Mouse (Mus musculus): ENCODE results near the gene Uchl1. TPM values are rescaled to one million over a fixed set of nuclear protein-coding genes. Genes with fewer than 3 reads are reported as not detected.

Uchl1 gene
- 202 and 227 TPM in 2 replicates for polyA plus RNA-seq (2016; fragmentation: Nextera tagmentation; extraction: Ambion mirVana)

GRCm38 (mm10) chr5:66675983-66676382 lies at the start of gene Uchl1:
Uchl1 (plus strand) TSS chr5:66676091.
- Histone ChIP-seq H3K27ac (peak within 1 kb of the TSS; percentile 87), H3K27me3 (ENCODE audit: poor library complexity, severe bottlenecking) (peaks cover 37% of the 10 kb centered on the region), H3K4me1 (peaks cover 44% of the 10 kb centered on the region), H3K4me3 (peak within 1 kb of the TSS; percentile 80), H3K36me3 (replicated peaks) (peaks cover 24% of the 10 kb centered on the region), H3K9me3 (no peaks in the 10 kb centered on the region)
- peak; percentile 94 for DNase-seq (ENCODE audit: extremely low spot score, low spot score)
- WGBS: under 1% methylated on average over 20 of the region's 20 CpGs

GRCm38 (mm10) chr5:66627805-66628204 lies 48.1 kb upstream of the Uchl1 start:
- H3K27ac ChIP-seq: no peak overlapping the region
- no peak overlapping the region for H3K4me3 ChIP-seq
- H3K4me1 ChIP-seq: 0 out of 2 replicates have a peak, but pooled peaks cover 3% of the 10 kb centered on the region
- WGBS: 71% methylated on average over 7 of the region's 7 CpGs
- H3K27me3 ChIP-seq (ENCODE audit: poor library complexity, severe bottlenecking): no peaks in the 10 kb centered on the region
- no peaks in the 10 kb centered on the region for H3K36me3 ChIP-seq (replicated peaks)
- no peak for DNase-seq (ENCODE audit: extremely low spot score, low spot score)
- peaks cover 4% of the 10 kb centered on the region; the same call in 1 of the 2 replicates for H3K9me3 ChIP-seq

GRCm38 (mm10) chr5:66635459-66636079 lies 40.3 kb upstream of the Uchl1 start:
- Histone ChIP-seq H3K36me3 (replicated peaks) (no peaks in the 10 kb centered on the region), H3K9me3 (no peaks in the 10 kb centered on the region), H3K27me3 (ENCODE audit: poor library complexity, severe bottlenecking) (no peaks in the 10 kb centered on the region), H3K4me1 (no peaks in the 10 kb centered on the region), H3K27ac (no peak overlapping the region), H3K4me3 (no peak overlapping the region)
- no peak for DNase-seq (ENCODE audit: extremely low spot score, low spot score)
- 81% methylated on average over 10 of the region's 10 CpGs for WGBS

GRCm38 (mm10) chr5:66642156-66642555 lies 33.7 kb upstream of the Uchl1 start:
- Histone ChIP-seq H3K4me1 (no peaks in the 10 kb centered on the region), H3K4me3 (no peak overlapping the region), H3K27me3 (ENCODE audit: poor library complexity, severe bottlenecking) (no peaks in the 10 kb centered on the region), H3K9me3 (no peaks in the 10 kb centered on the region; the same call in 1 of the 2 replicates), H3K27ac (no peak overlapping the region), H3K36me3 (replicated peaks) (no peaks in the 10 kb centered on the region)
- WGBS: 93% methylated on average over 4 of the region's 4 CpGs
- DNase-seq (ENCODE audit: extremely low spot score, low spot score): no peak

- WGBS: 90% methylated on average over 5 of the region's 5 CpGs
- no peaks in the 10 kb centered on the region; the same call in 1 of the 2 replicates for H3K9me3 ChIP-seq
- H3K27me3 ChIP-seq (ENCODE audit: poor library complexity, severe bottlenecking): no peaks in the 10 kb centered on the region
- no peak overlapping the region for H3K27ac ChIP-seq
- no peaks in the 10 kb centered on the region for H3K4me1 ChIP-seq
- DNase-seq (ENCODE audit: extremely low spot score, low spot score): no peak
- no peak overlapping the region for H3K4me3 ChIP-seq
- no peaks in the 10 kb centered on the region for H3K36me3 ChIP-seq (replicated peaks)
Measured at GRCm38 (mm10) chr5:66643260-66643659, 32.6 kb upstream of the Uchl1 start.

GRCm38 (mm10) chr5:66647504-66647903 lies 28.4 kb upstream of the Uchl1 start:
- no peak for DNase-seq (ENCODE audit: extremely low spot score, low spot score)
- H3K9me3 ChIP-seq: no peaks in the 10 kb centered on the region
- H3K36me3 ChIP-seq (replicated peaks): no peaks in the 10 kb centered on the region
- H3K4me1 ChIP-seq: no peaks in the 10 kb centered on the region
- H3K27ac ChIP-seq: no peak overlapping the region
- no peaks in the 10 kb centered on the region for H3K27me3 ChIP-seq (ENCODE audit: poor library complexity, severe bottlenecking)
- no peak overlapping the region for H3K4me3 ChIP-seq
- whole genome bisulfite sequencing: 82% methylated on average over 7 of the region's 7 CpGs

GRCm38 (mm10) chr5:66654220-66654619 lies 21.7 kb upstream of the Uchl1 start:
- Histone ChIP-seq H3K4me1 (no peaks in the 10 kb centered on the region), H3K4me3 (no peak overlapping the region), H3K9me3 (no peaks in the 10 kb centered on the region), H3K27me3 (ENCODE audit: poor library complexity, severe bottlenecking) (no peaks in the 10 kb centered on the region), H3K27ac (no peak overlapping the region), H3K36me3 (replicated peaks) (no peaks in the 10 kb centered on the region)
- no peak for DNase-seq (ENCODE audit: extremely low spot score, low spot score)
- WGBS: 78% methylated on average over 5 of the region's 5 CpGs

- no peaks in the 10 kb centered on the region for H3K9me3 ChIP-seq
- peaks cover 37% of the 10 kb centered on the region for H3K27me3 ChIP-seq (ENCODE audit: poor library complexity, severe bottlenecking)
- DNase-seq (ENCODE audit: extremely low spot score, low spot score): no peak
- peaks cover 44% of the 10 kb centered on the region for H3K4me1 ChIP-seq
- under 1% methylated on average over 18 of the region's 18 CpGs for WGBS
- H3K36me3 ChIP-seq (replicated peaks): peaks cover 17% of the 10 kb centered on the region
- peak overlapping the region; percentile 87 for H3K27ac ChIP-seq
- peak overlapping the region; percentile 80 for H3K4me3 ChIP-seq
Measured at GRCm38 (mm10) chr5:66675189-66675890, 551 bp upstream of the Uchl1 start.

GRCm38 (mm10) chr5:66676457-66677117 lies 696 bp downstream of the Uchl1 start:
- under 1% methylated on average over 51 of the region's 51 CpGs for whole genome bisulfite sequencing
- peak; percentile 62 for DNase-seq (ENCODE audit: extremely low spot score, low spot score)
- peaks cover 30% of the 10 kb centered on the region for H3K36me3 ChIP-seq (replicated peaks)
- peak overlapping the region; percentile 80 for H3K4me3 ChIP-seq
- H3K9me3 ChIP-seq: no peaks in the 10 kb centered on the region
- H3K27ac ChIP-seq: peak overlapping the region; percentile 87
- peaks cover 44% of the 10 kb centered on the region for H3K4me1 ChIP-seq
- peaks cover 37% of the 10 kb centered on the region for H3K27me3 ChIP-seq (ENCODE audit: poor library complexity, severe bottlenecking)

- H3K4me3 ChIP-seq: peak overlapping the region; percentile 80
- 76% methylated on average over 21 of the region's 21 CpGs for WGBS
- peaks cover 41% of the 10 kb centered on the region for H3K36me3 ChIP-seq (replicated peaks)
- peaks cover 37% of the 10 kb centered on the region for H3K27me3 ChIP-seq (ENCODE audit: poor library complexity, severe bottlenecking)
- H3K27ac ChIP-seq: no peak overlapping the region
- peak; percentile 22 for DNase-seq (ENCODE audit: extremely low spot score, low spot score)
- peaks cover 44% of the 10 kb centered on the region for H3K4me1 ChIP-seq
- no peaks in the 10 kb centered on the region for H3K9me3 ChIP-seq
Measured at GRCm38 (mm10) chr5:66677411-66678345, 1.8 kb downstream of the Uchl1 start.

- peaks cover 33% of the 10 kb centered on the region for H3K27me3 ChIP-seq (ENCODE audit: poor library complexity, severe bottlenecking)
- H3K36me3 ChIP-seq (replicated peaks): peaks cover 56% of the 10 kb centered on the region
- no peak for DNase-seq (ENCODE audit: extremely low spot score, low spot score)
- H3K9me3 ChIP-seq: no peaks in the 10 kb centered on the region
- WGBS: 80% methylated on average over 10 of the region's 10 CpGs
- no peak overlapping the region for H3K27ac ChIP-seq
- H3K4me3 ChIP-seq: no peak overlapping the region
- peaks cover 44% of the 10 kb centered on the region for H3K4me1 ChIP-seq
Measured at GRCm38 (mm10) chr5:66679222-66679621, 3.3 kb downstream of the Uchl1 start.

GRCm38 (mm10) chr5:66685930-66686329 lies 10.0 kb downstream of the Uchl1 start:
- 88% methylated on average over 2 of the region's 2 CpGs for WGBS
- H3K27me3 ChIP-seq (ENCODE audit: poor library complexity, severe bottlenecking): no peaks in the 10 kb centered on the region
- H3K36me3 ChIP-seq (replicated peaks): peaks cover 95% of the 10 kb centered on the region
- peaks cover 5% of the 10 kb centered on the region for H3K4me1 ChIP-seq
- no peaks in the 10 kb centered on the region for H3K9me3 ChIP-seq
- no peak overlapping the region for H3K4me3 ChIP-seq
- H3K27ac ChIP-seq: no peak overlapping the region
- no peak for DNase-seq (ENCODE audit: extremely low spot score, low spot score)
